17 mouse cellular contexts compared by ENCODE assay signal in the genomic region with DNA sequence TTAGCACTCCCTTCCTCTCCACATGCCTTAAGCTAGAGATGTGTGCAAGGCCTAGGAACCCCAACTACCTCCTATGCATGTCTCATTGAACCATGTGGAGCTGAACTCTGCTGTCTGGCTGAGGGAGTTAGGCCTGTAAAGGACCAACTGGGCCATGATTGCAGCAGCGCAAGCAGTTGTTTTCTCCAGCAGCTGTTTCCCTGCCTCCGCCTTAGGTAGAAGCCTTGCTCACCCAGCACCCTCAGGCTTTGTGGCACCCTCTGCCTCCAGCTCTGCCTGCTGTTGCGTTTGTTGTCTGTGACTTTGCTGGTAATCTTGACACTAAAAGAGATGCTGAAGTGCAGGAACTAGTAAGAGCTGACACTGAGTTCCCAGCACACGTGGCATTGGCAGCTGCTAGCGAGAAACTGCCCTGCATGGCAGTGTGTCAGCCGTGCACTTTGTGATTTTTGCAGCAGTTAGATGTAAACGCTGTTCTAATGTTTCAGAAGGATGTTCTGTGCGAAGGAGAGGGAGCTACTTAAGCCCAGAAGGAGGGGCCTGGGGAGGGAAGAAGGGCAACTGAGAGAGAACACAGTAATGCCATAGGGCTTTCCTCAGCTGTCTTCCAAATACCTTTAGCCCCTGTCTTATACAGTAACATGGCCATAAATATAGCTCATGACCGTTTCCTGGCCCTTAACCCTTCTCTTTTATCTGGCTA. TPM values are rescaled to one million over a fixed set of nuclear protein-coding genes. Genes with fewer than 3 reads are reported as not detected.
A peak's percentile ranks its signal among the peaks of the same experiment; 100 is the strongest.
DNase-seq lines count a peak whose midpoint lies in the region; ATAC-seq and TF ChIP-seq lines count a peak whose summit lies in the region.
"Had no signal": no experiment of that assay in that cellular context is flagged by ENCODE, and none has a peak within 500 bp of the region (broad histone marks: within the 10 kb centered on the region; RNA-seq: fewer than 3 reads in every experiment).

No protein-coding gene starts in this region.

- H3K36me3 ChIP-seq in intestine, embryonic 14.5 days (ENCODE audit: control insufficient read depth, insufficient read depth, low read length) = no peaks in the 10 kb centered on the region
- H3K36me3 ChIP-seq in intestine, postnatal 0 days (ENCODE audit: control insufficient read depth, insufficient read depth) = no peaks in the 10 kb centered on the region
- no peaks in the 10 kb centered on the region for H3K36me3 ChIP-seq in embryonic facial prominence, embryonic 14.5 days (ENCODE audit: control insufficient read depth, insufficient read depth, low read length)
- no peaks in the 10 kb centered on the region for H3K36me3 ChIP-seq in limb, embryonic 12.5 days
- H3K36me3 ChIP-seq: hindbrain, embryonic 15.5 days had no signal

- H3K27ac ChIP-seq in gastrocnemius, adult 2 months = peak overlapping the region; percentile 41
- peak overlapping the region; percentile 62 for H3K27ac ChIP-seq in intestine, embryonic 14.5 days (ENCODE audit: low read depth)
- H3K27ac ChIP-seq in intestine, postnatal 0 days (ENCODE audit: low read depth, low read length) = no peak overlapping the region
- peak overlapping the region; percentile 77 for H3K27ac ChIP-seq in embryonic facial prominence, embryonic 14.5 days (replicated peaks; ENCODE audit: low read depth, low read length)
- peak overlapping the region; percentile 85 for H3K27ac ChIP-seq in limb, embryonic 12.5 days
- H3K27ac ChIP-seq: hindbrain, embryonic 15.5 days; midbrain, embryonic 13.5 days had no signal

- ATAC-seq in intestine, embryonic 14.5 days (replicated peaks; ENCODE audit: low FRiP score, low TSS enrichment, low read depth) = no peak
- ATAC-seq in intestine, postnatal 0 days = no peak
- ATAC-seq in embryonic facial prominence, embryonic 14.5 days (ENCODE audit: low read depth) = peak; percentile 58
- peak; percentile 64 for ATAC-seq in limb, embryonic 12.5 days (ENCODE audit: insufficient number of reproducible peaks, insufficient read depth, low FRiP score, low TSS enrichment, low read depth)
- ATAC-seq: liver, postnatal 0 days; midbrain, embryonic 13.5 days had no signal

- H3K9ac ChIP-seq in intestine, embryonic 14.5 days (ENCODE audit: low read length) = no peak overlapping the region
- no peak overlapping the region for H3K9ac ChIP-seq in intestine, postnatal 0 days (ENCODE audit: low read depth, low read length)
- no peak overlapping the region for H3K9ac ChIP-seq in embryonic facial prominence, embryonic 14.5 days (ENCODE audit: low read depth, low read length)
- H3K9ac ChIP-seq in limb, embryonic 12.5 days (replicated peaks) = no peak overlapping the region
- H3K9ac ChIP-seq: forebrain, postnatal 0 days; hindbrain, embryonic 15.5 days; liver, postnatal 0 days; midbrain, embryonic 13.5 days had no signal

- H3K4me3 ChIP-seq in gastrocnemius, adult 2 months = no peak overlapping the region
- no peak overlapping the region for H3K4me3 ChIP-seq in intestine, embryonic 14.5 days (ENCODE audit: low read depth, low read length)
- no peak overlapping the region for H3K4me3 ChIP-seq in intestine, postnatal 0 days (ENCODE audit: low read depth, low read length)
- no peak overlapping the region for H3K4me3 ChIP-seq in embryonic facial prominence, embryonic 14.5 days (ENCODE audit: low read depth, low read length)
- no peak overlapping the region for H3K4me3 ChIP-seq in limb, embryonic 12.5 days (replicated peaks)
- H3K4me3 ChIP-seq: hindbrain, embryonic 15.5 days; midbrain, embryonic 13.5 days had no signal

- no peaks in the 10 kb centered on the region for H3K9me3 ChIP-seq in intestine, embryonic 14.5 days (ENCODE audit: control insufficient read depth, low read length)
- H3K9me3 ChIP-seq in intestine, postnatal 0 days (ENCODE audit: control insufficient read depth) = no peaks in the 10 kb centered on the region
- no peaks in the 10 kb centered on the region for H3K9me3 ChIP-seq in embryonic facial prominence, embryonic 14.5 days (ENCODE audit: control insufficient read depth, low read length)
- H3K9me3 ChIP-seq in limb, embryonic 12.5 days = no peaks in the 10 kb centered on the region
- H3K9me3 ChIP-seq: hindbrain, embryonic 15.5 days; midbrain, embryonic 13.5 days had no signal

- H3K4me2 ChIP-seq in intestine, embryonic 14.5 days (ENCODE audit: low read length) = no peak overlapping the region
- H3K4me2 ChIP-seq in intestine, postnatal 0 days (replicated peaks; ENCODE audit: low read depth) = no peak overlapping the region
- no peak overlapping the region for H3K4me2 ChIP-seq in embryonic facial prominence, embryonic 14.5 days (ENCODE audit: low read depth, low read length)
- peak overlapping the region; percentile 4; the same call in 1 of the 2 replicates for H3K4me2 ChIP-seq in limb, embryonic 12.5 days
- H3K4me2 ChIP-seq: hindbrain, embryonic 15.5 days; midbrain, embryonic 13.5 days had no signal

- WGBS in intestine, embryonic 14.5 days = 44% methylated on average over 9 of the region's 9 CpGs
- 58% methylated on average over 9 of the region's 9 CpGs for WGBS in intestine, postnatal 0 days
- WGBS in embryonic facial prominence, embryonic 14.5 days = 45% methylated on average over 9 of the region's 9 CpGs
- WGBS in limb, embryonic 12.5 days = 27% methylated on average over 9 of the region's 9 CpGs

- TF ChIP-seq CTCF in gastrocnemius, adult 2 months (IDR thresholded peaks at IDR 0.05) = no peak
- TF ChIP-seq CTCF in intestine, postnatal 0 days (IDR thresholded peaks at IDR 0.05; ENCODE audit: low read depth) = no peak

- intact Hi-C loops in gastrocnemius, adult 2 months (cut with DNase I) = loop anchor here (5.0 kb wide), 1 partner anchor 160 kb away; no protein-coding TSS in a partner anchor

- no peaks in the 10 kb centered on the region for H3K27me3 ChIP-seq in intestine, embryonic 14.5 days (replicated peaks; ENCODE audit: control insufficient read depth, insufficient read depth, low read length)
- no peaks in the 10 kb centered on the region for H3K27me3 ChIP-seq in intestine, postnatal 0 days (replicated peaks; ENCODE audit: control insufficient read depth, insufficient read depth, low read length)
- no peaks in the 10 kb centered on the region for H3K27me3 ChIP-seq in embryonic facial prominence, embryonic 14.5 days (replicated peaks; ENCODE audit: control insufficient read depth, insufficient read depth, low read length)
- no peaks in the 10 kb centered on the region for H3K27me3 ChIP-seq in limb, embryonic 12.5 days
- H3K27me3 ChIP-seq: CH12.LX; hindbrain, embryonic 15.5 days; midbrain, embryonic 13.5 days had no signal

- DNase-seq in gastrocnemius, adult 2 months = no peak
- no peak for DNase-seq in gastrocnemius, postnatal 25 days
- no peak for DNase-seq in intestine, embryonic 14.5 days (ENCODE audit: low spot score)
- DNase-seq in embryonic facial prominence, embryonic 14.5 days (ENCODE audit: low spot score) = peak; percentile 77
- no peak for DNase-seq in liver
- DNase-seq in right cerebral cortex, postnatal 10 days (ENCODE audit: low spot score in 2 of 2) = no peak
- DNase-seq: adrenal gland, adult 2 months; cerebellum, adult 11 months; forebrain, postnatal 0 days; liver, postnatal 0 days had no signal

- peaks cover 21% of the 10 kb centered on the region for H3K4me1 ChIP-seq in intestine, embryonic 14.5 days (replicated peaks; ENCODE audit: control insufficient read depth, insufficient read depth, low read length)
- no peaks in the 10 kb centered on the region for H3K4me1 ChIP-seq in intestine, postnatal 0 days (replicated peaks; ENCODE audit: control insufficient read depth, insufficient read depth, low read length)
- H3K4me1 ChIP-seq in embryonic facial prominence, embryonic 14.5 days (ENCODE audit: control insufficient read depth, insufficient read depth, low read length) = peaks cover 30% of the 10 kb centered on the region
- H3K4me1 ChIP-seq in limb, embryonic 12.5 days (replicated peaks) = peaks cover 51% of the 10 kb centered on the region

RNA-seq across cellular contexts. Expression of a gene that starts 56.4 kb away (rescaled TPM):
- 10 to 100 TPM; 32.2 to 48.0 TPM for total RNA-seq in gastrocnemius, adult 2 months (2021)
- total RNA-seq in gastrocnemius, postnatal 25 days (2021) = 10 to 100 TPM; 31.4 to 32.5 TPM
- polyA plus RNA-seq in intestine, embryonic 14.5 days (2014; fragmentation: Nextera tagmentation; extraction: Ambion mirVana) = 22.0 and 22.1 TPM in 2 replicates
- polyA plus RNA-seq in intestine, postnatal 0 days (2015; fragmentation: Nextera tagmentation; extraction: Ambion mirVana) = 8.5 and 9.2 TPM in 2 replicates
- polyA plus RNA-seq in embryonic facial prominence, embryonic 14.5 days (2014; fragmentation: Nextera tagmentation; extraction: Ambion mirVana) = 59.4 and 61.8 TPM in 2 replicates
- 33.4 and 40.0 TPM in 2 replicates for polyA plus RNA-seq in limb, embryonic 12.5 days (2016; fragmentation: Nextera tagmentation; extraction: Ambion mirVana)
- total RNA-seq: megakaryocyte progenitor cell, adult 5-6 weeks had no signal

RNA-seq across cellular contexts. Expression of a gene that starts 59.9 kb away (rescaled TPM):
- total RNA-seq in gastrocnemius, adult 2 months (2021) = 10 to 100 TPM in 1 of 2 experiments, 1 to 10 TPM in 1; 8.4 to 13.6 TPM
- total RNA-seq in gastrocnemius, postnatal 25 days (2021) = 1 to 10 TPM; 7.8 to 9.5 TPM
- polyA plus RNA-seq in intestine, embryonic 14.5 days (2014; fragmentation: Nextera tagmentation; extraction: Ambion mirVana) = 81.5 and 88.7 TPM in 2 replicates
- polyA plus RNA-seq in intestine, postnatal 0 days (2015; fragmentation: Nextera tagmentation; extraction: Ambion mirVana) = 61.0 and 65.9 TPM in 2 replicates
- polyA plus RNA-seq in embryonic facial prominence, embryonic 14.5 days (2014; fragmentation: Nextera tagmentation; extraction: Ambion mirVana) = 79.2 and 80.3 TPM in 2 replicates
- polyA plus RNA-seq in limb, embryonic 12.5 days (2016; fragmentation: Nextera tagmentation; extraction: Ambion mirVana) = 80.5 and 84.1 TPM in 2 replicates
- total RNA-seq: neutrophil, adult 5-6 weeks had no signal

Comparison
In these comparisons a context has a peak if more than half of its experiments do, and no peak if none do; other contexts are left out.
1. ATAC-seq: peak in embryonic facial prominence, embryonic 14.5 days (single experiment) and limb, embryonic 12.5 days (single experiment); none in intestine, embryonic 14.5 days (single experiment) and intestine, postnatal 0 days (single experiment).